Comparison of ENCODE assay signal across 9 mouse cellular contexts in the genomic region with DNA sequence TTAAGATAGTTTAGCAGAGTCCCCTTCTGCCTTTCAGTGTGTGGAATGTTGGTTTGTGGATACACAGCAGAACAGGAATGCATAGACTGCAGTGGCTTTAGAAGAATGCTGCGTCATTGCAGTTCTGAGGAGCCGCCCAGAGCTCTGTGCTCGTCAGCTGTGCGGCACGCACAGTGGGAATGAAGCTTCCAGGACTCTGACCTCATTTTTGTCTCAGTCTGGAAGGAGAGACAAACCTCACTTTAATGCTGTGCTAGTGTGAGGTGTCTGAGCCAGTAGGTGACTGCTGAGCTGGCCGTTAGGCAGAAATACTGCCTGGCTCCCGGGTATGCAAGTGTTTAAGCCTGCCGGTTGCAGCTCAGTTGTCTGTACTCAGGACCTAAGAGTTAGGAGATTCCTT. TPM values are rescaled to one million over a fixed set of nuclear protein-coding genes. Genes with fewer than 3 reads are reported as not detected.
A peak's percentile ranks its signal among the peaks of the same experiment; 100 is the strongest.
DNase-seq lines count a peak whose midpoint lies in the region; ATAC-seq lines count a peak whose summit lies in the region.
"Had no signal": no experiment of that assay in that cellular context is flagged by ENCODE, and none has a peak within 500 bp of the region (broad histone marks: within the 10 kb centered on the region; RNA-seq: fewer than 3 reads in every experiment).

No protein-coding gene starts in this region.

- H3K27ac ChIP-seq in kidney, embryonic 14.5 days (ENCODE audit: low read depth, low read length) = no peak overlapping the region
- peak overlapping the region; percentile 75 for H3K27ac ChIP-seq in heart, embryonic 13.5 days (replicated peaks)
- no peak overlapping the region for H3K27ac ChIP-seq in liver, embryonic 11.5 days (ENCODE audit: low read depth, low read length)

- H3K9ac ChIP-seq in kidney, embryonic 14.5 days (ENCODE audit: low read depth, low read length) = no peak overlapping the region
- H3K9ac ChIP-seq in heart, embryonic 13.5 days = peak overlapping the region; percentile 30; the same call in 1 of the 2 replicates
- H3K9ac ChIP-seq in liver, embryonic 11.5 days (ENCODE audit: low read depth, low read length) = no peak overlapping the region

- DNase-seq in kidney, adult 18-20 months = peak; percentile 62
- peak; percentile 87 for DNase-seq in R1 (ENCODE audit: low read depth, low spot score)
- DNase-seq in liver, embryonic 11.5 days (ENCODE audit: low spot score) = no peak
- no peak for DNase-seq in spleen, postnatal 4 days (ENCODE audit: low spot score in 2 of 2)
- DNase-seq in urinary bladder, adult 18-20 months (ENCODE audit: low spot score in 2 of 2) = no peak
- DNase-seq: thymus, adult 2 months had no signal

- H3K4me1 ChIP-seq in kidney, embryonic 14.5 days (ENCODE audit: control insufficient read depth, insufficient read depth, low read length) = no peaks in the 10 kb centered on the region
- H3K4me1 ChIP-seq in heart, embryonic 13.5 days = peaks cover 42% of the 10 kb centered on the region
- H3K4me1 ChIP-seq in liver, embryonic 11.5 days (replicated peaks; ENCODE audit: control insufficient read depth, insufficient read depth, low read length) = no peaks in the 10 kb centered on the region

- no peak for ATAC-seq in kidney, embryonic 14.5 days (ENCODE audit: low FRiP score, low TSS enrichment)
- peak; percentile 75 for ATAC-seq in heart, embryonic 13.5 days (ENCODE audit: extremely low read depth, insufficient number of reproducible peaks, low FRiP score, low TSS enrichment)
- 0 out of 2 replicates have a peak, but pooled peaks have one; percentile 50 for ATAC-seq in liver, embryonic 11.5 days (replicated peaks; ENCODE audit: low FRiP score)
- ATAC-seq in monocyte, adult 5-6 weeks (replicated peaks; ENCODE audit: insufficient number of reproducible peaks, low FRiP score, low TSS enrichment, poor library complexity, severe bottlenecking) = no peak

- H3K27me3 ChIP-seq in kidney, embryonic 14.5 days (ENCODE audit: control insufficient read depth, insufficient read depth, low read length) = no peaks in the 10 kb centered on the region
- no peaks in the 10 kb centered on the region for H3K27me3 ChIP-seq in heart, embryonic 13.5 days (replicated peaks)
- no peaks in the 10 kb centered on the region for H3K27me3 ChIP-seq in liver, embryonic 11.5 days (replicated peaks; ENCODE audit: control insufficient read depth, insufficient read depth, low read length)

- peaks cover 96% of the 10 kb centered on the region for H3K36me3 ChIP-seq in kidney, embryonic 14.5 days (ENCODE audit: control insufficient read depth, insufficient read depth, low read length)
- H3K36me3 ChIP-seq in heart, embryonic 13.5 days = peaks cover 100% of the 10 kb centered on the region
- peaks cover 57% of the 10 kb centered on the region for H3K36me3 ChIP-seq in liver, embryonic 11.5 days (ENCODE audit: control insufficient read depth, insufficient read depth, low read length)

- WGBS in kidney, embryonic 14.5 days = 89% methylated on average over 8 of the region's 8 CpGs
- 48% methylated on average over 8 of the region's 8 CpGs for WGBS in heart, embryonic 13.5 days
- WGBS in liver, embryonic 11.5 days = 85% methylated on average over 8 of the region's 8 CpGs

- no peaks in the 10 kb centered on the region for H3K9me3 ChIP-seq in kidney, embryonic 14.5 days (ENCODE audit: control insufficient read depth, low read length)
- no peaks in the 10 kb centered on the region for H3K9me3 ChIP-seq in heart, embryonic 13.5 days
- H3K9me3 ChIP-seq in liver, embryonic 11.5 days (ENCODE audit: control insufficient read depth, low read length) = no peaks in the 10 kb centered on the region

- H3K4me2 ChIP-seq in kidney, embryonic 14.5 days (replicated peaks; ENCODE audit: low read depth, low read length) = no peak overlapping the region
- H3K4me2 ChIP-seq in heart, embryonic 13.5 days = peak overlapping the region; percentile 75
- H3K4me2 ChIP-seq in liver, embryonic 11.5 days = no peak overlapping the region

- no peak overlapping the region for H3K4me3 ChIP-seq in kidney, embryonic 14.5 days (ENCODE audit: low read length)
- peak overlapping the region; percentile 10 for H3K4me3 ChIP-seq in heart, embryonic 13.5 days
- no peak overlapping the region for H3K4me3 ChIP-seq in liver, embryonic 11.5 days (ENCODE audit: low read depth, low read length)

RNA-seq across cellular contexts. Expression of gene Slc20a1, which starts 8.3 kb away (rescaled TPM):
- 16.4 and 34.5 TPM in 2 replicates for polyA plus RNA-seq in kidney, embryonic 14.5 days (2014; fragmentation: Nextera tagmentation; extraction: Ambion mirVana)
- polyA plus RNA-seq in heart, embryonic 13.5 days (2015; fragmentation: Nextera tagmentation; extraction: Ambion mirVana) = 24.9 and 29.9 TPM in 2 replicates
- 69.5 and 71.8 TPM in 2 replicates for polyA plus RNA-seq in liver, embryonic 11.5 days (2014; fragmentation: Nextera tagmentation; extraction: Ambion mirVana)
- total RNA-seq in monocyte, adult 5-6 weeks (2017) = 139 to 316 TPM (median 186 TPM) in 3 replicates

Comparison
In these comparisons a context has a peak if more than half of its experiments do, and no peak if none do; other contexts are left out.
1. DNase-seq: peak in kidney, adult 18-20 months (single experiment) and R1 (single experiment); none in liver, embryonic 11.5 days (single experiment), spleen, postnatal 4 days (0 of 2) and urinary bladder, adult 18-20 months (0 of 2).
2. ATAC-seq: peak in heart, embryonic 13.5 days (single experiment) and liver, embryonic 11.5 days (single experiment); none in kidney, embryonic 14.5 days (single experiment) and monocyte, adult 5-6 weeks (single experiment).